Mouse (Mus musculus) neural tube, postnatal 0 days (tissue): Measurements from ENCODE around the gene 1810030O07Rik. TPM values are rescaled to one million over a fixed set of nuclear protein-coding genes. Genes with fewer than 3 reads are reported as not detected.

Experiments used
- polyA plus RNA-seq: library from polyadenylated mRNA; unstranded; fragments of >200 nt; fragmentation: Nextera tagmentation; extraction: Ambion mirVana; gene quantifications from 2 replicates; pipeline ENCODE4 v1.2.1, GENCODE M21; 2015

The 1810030O07Rik gene
- polyA plus RNA-seq, result 18.6 and 18.9 TPM in 2 replicates

DNA sequence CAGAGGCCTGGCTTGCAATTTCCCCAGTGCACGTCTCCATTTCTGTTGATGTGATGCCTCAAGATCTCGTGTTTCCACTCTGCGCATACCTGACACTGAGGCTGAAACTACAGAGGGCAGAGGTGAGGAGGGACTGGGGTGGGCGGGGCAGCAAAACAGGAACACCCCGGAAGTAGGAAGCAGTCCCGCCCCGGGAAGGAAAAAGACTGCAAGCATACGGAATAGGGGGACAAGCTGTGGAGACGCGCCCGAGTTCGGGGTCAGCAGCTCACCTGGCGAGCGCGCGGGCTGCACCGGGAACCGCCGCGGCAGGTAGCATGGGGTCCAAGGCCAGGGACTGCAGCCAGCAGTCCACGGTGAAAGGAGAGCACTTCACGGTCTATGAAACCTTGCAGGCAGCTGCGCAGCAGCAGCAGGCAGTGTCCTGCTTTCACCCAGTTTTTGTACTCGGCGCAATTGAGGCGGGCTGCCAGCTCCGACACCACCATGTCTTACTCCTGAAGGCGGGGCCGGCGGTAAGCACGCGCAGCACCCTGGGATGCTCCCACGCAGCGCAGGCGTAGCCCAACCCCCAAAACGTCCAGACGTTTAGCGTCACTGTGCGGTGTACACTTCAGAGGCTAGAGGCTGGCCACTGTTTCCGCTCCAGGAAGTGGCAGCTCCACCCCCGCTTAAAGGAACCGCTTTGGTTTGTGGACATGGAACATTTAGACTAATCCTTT is at the start of gene 1810030O07Rik:
Gene 1810030O07Rik (minus strand): TSS at position 615 of the 722 bp plus-strand sequence.

Other genes with a start within 250 kb of the 1810030O07Rik start
- 250 and 260 TPM in 2 replicates for gene Atp6ap2, start 85.9 kb downstream of the 1810030O07Rik start, polyA plus RNA-seq
- 10.3 and 10.9 TPM in 2 replicates for gene Med14, start 88.4 kb upstream of the 1810030O07Rik start, polyA plus RNA-seq